Mouse (Mus musculus): ENCODE results near the gene Pih1d3.

Gene Pih1d3

GRCm38 (mm10) chr1:31222564-31222963 is at the start of gene Pih1d3, which contains the start of gene 4931428L18Rik:
Pih1d3 (plus strand) TSS chr1:31222838.
4931428L18Rik (minus strand) TSS chr1:31222684.
- no peak for DNase-seq

- DNase-seq = no peak
Measured at GRCm38 (mm10) chr1:31175401-31175800, 47.2 kb upstream of the Pih1d3 start.

GRCm38 (mm10) chr1:31176101-31176500 is 46.5 kb upstream of the Pih1d3 start, which contains the start of gene Lgsn:
Lgsn (plus strand) TSS chr1:31176401.
- DNase-seq = no peak

GRCm38 (mm10) chr1:31178264-31178663 is 44.4 kb upstream of the Pih1d3 start:
- peak; percentile 19 for DNase-seq

- no peak for DNase-seq
Measured at GRCm38 (mm10) chr1:31190237-31190866, 32.3 kb upstream of the Pih1d3 start.

GRCm38 (mm10) chr1:31195633-31196032 is 27.0 kb upstream of the Pih1d3 start:
- DNase-seq = no peak

- DNase-seq = no peak
Measured at GRCm38 (mm10) chr1:31196959-31197358, 25.7 kb upstream of the Pih1d3 start.

- DNase-seq = peak; percentile 63
Measured at GRCm38 (mm10) chr1:31203771-31204170, 18.9 kb upstream of the Pih1d3 start.

GRCm38 (mm10) chr1:31205346-31205745 is 17.3 kb upstream of the Pih1d3 start:
- DNase-seq = no peak

GRCm38 (mm10) chr1:31205770-31206169 is 16.9 kb upstream of the Pih1d3 start:
- DNase-seq = no peak

- DNase-seq = peak; percentile 59
Measured at GRCm38 (mm10) chr1:31210144-31210543, 12.5 kb upstream of the Pih1d3 start.

GRCm38 (mm10) chr1:31214831-31215230 is 7.8 kb upstream of the Pih1d3 start:
- DNase-seq = no peak

GRCm38 (mm10) chr1:31220599-31221250 is 1.9 kb upstream of the Pih1d3 start:
- DNase-seq = no peak

- DNase-seq = peak; percentile 30
Measured at GRCm38 (mm10) chr1:31233319-31234036, 10.8 kb downstream of the Pih1d3 start.

- peak; percentile 62 for DNase-seq
Measured at GRCm38 (mm10) chr1:31260218-31260923, 37.7 kb downstream of the Pih1d3 start.
